Mouse (Mus musculus) heart, postnatal 0 days (tissue): ENCODE results near the gene Fn1. TPM values are rescaled to one million over a fixed set of nuclear protein-coding genes. Genes with fewer than 3 reads are reported as not detected.

Source experiments
- ATAC-seq: fragments of 200-750 bp; cut with Nextera tagmentation; 2 replicates; pipeline ENCODE4 v1.8.0; 2017; ENCODE audit warnings: low read depth, moderate number of reproducible peaks, moderate library complexity; ENCODE audit not compliant: insufficient read depth
- DNase-seq: peaks from one replicate; pipeline ENCODE4 v3.0.0-alpha.2; 2016; ENCODE audit warnings: low spot score
- H3K27ac ChIP-seq: fragments of 300-500 bp; sonication (generic); 2 replicates; pipeline ENCODE4 v1.5.1; 2014; ENCODE audit warnings: low read depth, mild to moderate bottlenecking
- H3K27me3 ChIP-seq: fragments of 300-500 bp; sonication (generic); 2 replicates; pipeline ENCODE4 v1.6.1; 2014; ENCODE audit warnings: low read length, mixed read lengths; ENCODE audit not compliant: control insufficient read depth, insufficient read depth
- H3K36me3 ChIP-seq: fragments of 300-500 bp; sonication (generic); replicated peaks from 2 replicates; pipeline ENCODE4 v1.6.1; 2014; ENCODE audit warnings: low read length, mixed read lengths; ENCODE audit not compliant: control insufficient read depth, insufficient read depth
- H3K4me1 ChIP-seq: fragments of 300-500 bp; sonication (generic); 2 replicates; pipeline ENCODE4 v1.6.1; 2014; ENCODE audit warnings: antibody characterized with exemption; ENCODE audit not compliant: control insufficient read depth, insufficient read depth
- H3K4me2 ChIP-seq: fragments of 300-500 bp; sonication (generic); 2 replicates; pipeline ENCODE4 v1.6.1; 2014; ENCODE audit warnings: low read depth, mild to moderate bottlenecking, low read length, moderate library complexity
- H3K4me3 ChIP-seq: fragments of 300-500 bp; sonication (generic); 2 replicates; pipeline ENCODE4 v1.5.1; 2014; ENCODE audit warnings: low read depth, low read length
- H3K9ac ChIP-seq: fragments of 300-500 bp; sonication (generic); replicated peaks from 2 replicates; pipeline ENCODE4 v1.6.1; 2014; ENCODE audit warnings: low read depth, low read length, mixed read lengths
- H3K9me3 ChIP-seq: fragments of 300-500 bp; sonication (generic); replicated peaks from 2 replicates; pipeline ENCODE4 v1.6.1; 2016; ENCODE audit warnings: low read length; ENCODE audit not compliant: control insufficient read depth
- CTCF ChIP-seq: IDR thresholded peaks from 2 replicates; pipeline ENCODE4 v1.5.1; 2016; ENCODE audit warnings: antibody characterized with exemption, control low read depth, low read depth
- EP300 ChIP-seq: IDR thresholded peaks from 2 replicates; pipeline ENCODE4 v1.6.1; 2016; ENCODE audit warnings: antibody characterized with exemption, low read depth
- WGBS: fragments of 180-500 bp; shearing (Covaris S2); extraction: QIAGEN DNeasy Blood & Tissue Kit; methylation state at CpG from one replicate; pipeline ENCODE4 v1.1.7; 2014; 5-methylcytosine and 5-hydroxymethylcytosine counted together
- polyA plus RNA-seq: library from polyadenylated mRNA; unstranded; fragments of >200 nt; fragmentation: Nextera tagmentation; extraction: Ambion mirVana; gene quantifications from 2 replicates; pipeline ENCODE4 v1.2.1, GENCODE M21; 2015
- total RNA-seq: library from RNA; depleted of rRNA; stranded (reverse); fragments of >200 nt; gene quantifications from 2 replicates; pipeline ENCODE4 v1.2.3, GENCODE M21; 2014; ENCODE audit warnings: low replicate concordance

The Fn1 gene
- total and polyA plus RNA-seq, 2 experiments from 2014 or later: 84.2 to 234 TPM

DNA sequence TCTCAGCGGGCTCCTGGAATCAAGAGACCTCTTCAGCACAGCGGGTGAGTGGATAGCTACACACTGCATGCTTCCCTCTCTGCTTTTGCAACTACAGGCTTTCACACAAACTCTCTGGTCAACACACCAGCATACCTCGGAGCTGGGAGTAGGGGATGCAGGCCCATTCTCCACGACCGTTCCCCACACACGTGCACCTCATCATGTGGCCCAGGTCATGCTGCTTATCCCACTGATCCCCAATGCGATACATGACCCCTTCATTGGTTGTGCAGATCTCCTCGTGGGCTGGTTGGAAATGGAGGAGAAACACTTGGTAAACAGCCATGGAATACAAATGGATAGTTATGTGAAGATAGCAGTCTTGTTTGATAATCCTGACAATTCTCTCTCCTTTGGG, 12.8 kb downstream of the Fn1 start:
- Histone ChIP-seq H3K9me3 (no peaks in the 10 kb centered on the region), H3K27me3 (no peaks in the 10 kb centered on the region), H3K9ac (no peak overlapping the region), H3K27ac (no peak overlapping the region), H3K4me1 (no peaks in the 10 kb centered on the region), H3K36me3 (peaks cover 74% of the 10 kb centered on the region), H3K4me2 (no peak overlapping the region), H3K4me3 (no peak overlapping the region)
- ATAC-seq (no peak), DNase-seq (no peak)
- TF ChIP-seq CTCF: no peak
- no peak for TF ChIP-seq EP300
- WGBS: 84% methylated on average over 8 of the region's 8 CpGs

DNA sequence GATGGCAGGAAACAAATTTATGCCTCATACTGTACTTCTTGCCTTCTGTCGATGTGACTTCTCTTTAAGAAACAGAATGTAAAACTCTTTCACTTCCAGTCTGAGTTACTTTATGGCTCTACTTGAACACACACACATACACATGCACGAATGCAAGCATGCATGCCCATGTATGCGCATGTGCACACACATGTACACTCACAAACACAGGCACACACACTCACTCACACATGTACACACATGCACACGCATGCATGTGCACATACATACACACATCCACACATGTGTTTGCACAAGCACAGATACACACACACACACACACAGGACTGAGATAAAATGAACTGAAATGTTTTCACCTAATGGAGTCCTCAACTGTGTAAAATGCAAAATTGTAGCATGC, 16.3 kb downstream of the Fn1 start:
- Histone ChIP-seq H3K4me3 (no peak overlapping the region), H3K4me2 (no peak overlapping the region), H3K27ac (no peak overlapping the region), H3K9ac (no peak overlapping the region), H3K4me1 (no peaks in the 10 kb centered on the region), H3K9me3 (no peaks in the 10 kb centered on the region), H3K36me3 (peaks cover 60% of the 10 kb centered on the region), H3K27me3 (no peaks in the 10 kb centered on the region)
- TF ChIP-seq EP300 (no peak), CTCF (no peak)
- no peak for ATAC-seq
- no peak for DNase-seq
- 89% methylated on average over 4 of the region's 4 CpGs for WGBS

- Histone ChIP-seq H3K4me2 (no peak overlapping the region), H3K9me3 (no peaks in the 10 kb centered on the region), H3K9ac (no peak overlapping the region), H3K27me3 (no peaks in the 10 kb centered on the region), H3K4me3 (no peak overlapping the region), H3K36me3 (peaks cover 54% of the 10 kb centered on the region), H3K4me1 (no peaks in the 10 kb centered on the region), H3K27ac (no peak overlapping the region)
- DNase-seq: no peak
- no peak for TF ChIP-seq EP300
- TF ChIP-seq CTCF: no peak
- WGBS: 92% methylated on average over 5 of the region's 5 CpGs
- ATAC-seq: no peak
Measured at GRCm38 (mm10) chr1:71636116-71636515, 16.9 kb downstream of the Fn1 start.

- H3K4me3 ChIP-seq: no peak overlapping the region
- TF ChIP-seq CTCF (no peak), EP300 (no peak)
- no peaks in the 10 kb centered on the region for H3K4me1 ChIP-seq
- 91% methylated on average over 10 of the region's 10 CpGs for WGBS
- H3K9ac ChIP-seq: no peak overlapping the region
- ATAC-seq (no peak), DNase-seq (no peak)
- no peak overlapping the region for H3K27ac ChIP-seq
- H3K9me3 ChIP-seq: no peaks in the 10 kb centered on the region
- H3K27me3 ChIP-seq: no peaks in the 10 kb centered on the region
- H3K4me2 ChIP-seq: no peak overlapping the region
- H3K36me3 ChIP-seq: peaks cover 46% of the 10 kb centered on the region
Measured at GRCm38 (mm10) chr1:71635101-71636014, 17.6 kb downstream of the Fn1 start.

DNA sequence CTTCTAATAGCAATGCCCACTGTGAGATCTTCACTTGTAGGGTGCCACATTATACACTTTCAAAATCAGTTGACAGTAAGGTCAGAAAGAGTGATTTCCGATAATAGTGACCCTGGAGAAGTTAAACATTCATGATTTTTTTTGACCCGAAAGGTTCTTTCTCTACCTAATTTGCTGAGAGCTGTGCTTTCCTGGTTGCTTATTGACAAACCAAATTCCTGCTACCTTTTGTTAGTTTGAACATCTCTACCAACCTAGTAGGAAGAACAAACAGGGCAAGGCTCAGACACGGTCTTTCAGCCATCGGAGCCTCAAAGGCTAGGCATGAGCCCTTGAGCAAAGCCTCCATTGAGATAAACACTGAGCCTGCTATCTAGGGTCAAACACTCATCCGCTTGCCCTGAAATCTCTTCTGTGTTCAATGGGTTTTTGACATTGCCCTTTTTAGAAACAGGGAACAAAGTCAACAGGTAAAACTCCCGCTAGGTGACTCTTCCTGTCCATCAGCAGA, 18.5 kb downstream of the Fn1 start:
- TF ChIP-seq EP300 (no peak), CTCF (no peak)
- Histone ChIP-seq H3K4me3 (no peak overlapping the region), H3K27ac (no peak overlapping the region), H3K4me2 (no peak overlapping the region), H3K36me3 (peaks cover 49% of the 10 kb centered on the region), H3K9me3 (no peaks in the 10 kb centered on the region), H3K27me3 (no peaks in the 10 kb centered on the region), H3K9ac (no peak overlapping the region), H3K4me1 (no peaks in the 10 kb centered on the region)
- WGBS: 72% methylated on average over 6 of the region's 6 CpGs
- ATAC-seq: no peak
- DNase-seq: no peak

DNA sequence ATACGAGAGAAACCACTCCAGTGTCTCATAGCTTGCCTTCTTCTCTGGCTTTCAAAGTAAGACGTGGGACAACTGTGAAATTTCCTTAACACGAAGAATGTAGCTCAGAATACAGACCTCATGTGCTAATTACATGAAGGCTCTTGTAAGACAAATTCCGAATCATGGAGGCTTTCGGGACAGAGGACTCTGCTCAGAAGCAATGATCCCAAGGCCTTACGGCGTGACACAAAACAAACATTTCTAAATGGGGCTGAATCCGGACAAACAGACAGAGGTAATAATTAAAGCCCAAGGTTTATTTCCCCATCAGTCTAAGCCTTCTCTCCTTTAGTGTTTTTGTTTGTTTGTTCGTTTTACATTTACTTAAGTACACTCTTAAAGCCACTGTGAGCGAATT, 20.6 kb downstream of the Fn1 start:
- DNase-seq (no peak), ATAC-seq (no peak)
- WGBS: 87% methylated on average over 10 of the region's 10 CpGs
- Histone ChIP-seq H3K36me3 (peaks cover 59% of the 10 kb centered on the region), H3K9ac (no peak overlapping the region), H3K27ac (no peak overlapping the region), H3K4me3 (no peak overlapping the region), H3K4me1 (no peaks in the 10 kb centered on the region), H3K9me3 (no peaks in the 10 kb centered on the region), H3K4me2 (no peak overlapping the region), H3K27me3 (no peaks in the 10 kb centered on the region)
- TF ChIP-seq EP300 (no peak), CTCF (no peak)
